Mouse (Mus musculus): Measurements from ENCODE around the gene Ripply3.

DNA sequence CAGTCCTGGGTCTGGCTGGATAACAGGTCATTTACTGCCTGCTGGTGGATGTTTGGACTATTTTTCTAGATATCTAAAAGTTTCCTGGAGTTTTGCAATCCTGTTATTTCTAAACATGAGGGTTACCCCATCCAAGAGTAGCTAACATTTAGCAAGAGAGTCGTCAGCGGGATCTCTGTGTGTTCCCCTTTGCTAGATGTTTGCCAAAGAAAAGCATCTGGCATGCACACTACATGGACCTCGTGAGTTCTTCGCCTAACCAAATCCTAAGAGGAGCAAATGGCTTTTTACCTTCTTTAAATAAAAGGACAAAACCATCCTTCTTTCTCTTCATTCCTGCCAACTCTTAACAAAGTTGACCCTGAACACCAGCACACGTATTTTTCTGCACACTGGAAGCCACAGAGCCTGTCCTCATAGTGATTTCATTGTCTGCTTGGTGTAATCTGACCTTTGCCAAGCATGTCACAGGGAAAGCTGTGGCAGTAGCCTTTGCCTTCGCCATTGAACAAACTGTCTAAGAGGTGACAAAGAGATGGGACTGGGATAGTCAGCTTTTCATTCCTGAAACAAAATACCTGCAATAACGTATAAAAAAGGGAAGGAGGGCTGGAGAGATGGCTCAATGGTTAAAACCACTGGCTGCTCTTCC is 19.0 kb downstream of the Ripply3 start:
- TF ChIP-seq POLR2A (IDR thresholded peaks at IDR 0.05; ENCODE audit: extremely low read depth, insufficient read depth, low read length) (no peak), CTCF (IDR thresholded peaks at IDR 0.05; ENCODE audit: extremely low read depth, insufficient read depth, low read length) (no peak)
